Mouse (Mus musculus) lung, adult 18-20 months (tissue): Measurements from ENCODE around the gene Ccl11.
A peak's percentile ranks its signal among the peaks of the same experiment; 100 is the strongest.

Experiments
- DNase-seq, 2 experiments: peaks; one replicate each; pipeline ENCODE4 v3.0.0; 2022; ENCODE audit warnings: mixed read lengths in 2 of 2

The Ccl11 gene

DNA sequence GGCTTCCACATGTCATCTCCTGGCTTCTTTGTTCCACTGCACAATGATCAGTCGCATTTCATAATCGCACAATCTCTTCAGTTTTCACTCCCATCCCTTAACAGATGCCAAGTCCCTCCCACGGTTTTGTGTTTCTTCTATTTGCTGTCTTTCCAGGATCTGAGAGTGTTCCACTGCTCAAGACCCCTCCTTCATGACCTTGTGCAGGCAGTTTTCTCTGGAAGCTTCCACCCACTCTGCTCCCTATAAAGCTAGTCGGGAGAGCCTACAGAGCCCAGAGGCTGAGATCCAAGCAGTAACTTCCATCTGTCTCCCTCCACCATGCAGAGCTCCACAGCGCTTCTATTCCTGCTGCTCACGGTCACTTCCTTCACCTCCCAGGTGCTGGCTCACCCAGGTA, at the start of gene Ccl11:
Ccl11 (plus strand) TSS at position 178 of the 400 bp plus-strand sequence.
- no peak for DNase-seq

DNA sequence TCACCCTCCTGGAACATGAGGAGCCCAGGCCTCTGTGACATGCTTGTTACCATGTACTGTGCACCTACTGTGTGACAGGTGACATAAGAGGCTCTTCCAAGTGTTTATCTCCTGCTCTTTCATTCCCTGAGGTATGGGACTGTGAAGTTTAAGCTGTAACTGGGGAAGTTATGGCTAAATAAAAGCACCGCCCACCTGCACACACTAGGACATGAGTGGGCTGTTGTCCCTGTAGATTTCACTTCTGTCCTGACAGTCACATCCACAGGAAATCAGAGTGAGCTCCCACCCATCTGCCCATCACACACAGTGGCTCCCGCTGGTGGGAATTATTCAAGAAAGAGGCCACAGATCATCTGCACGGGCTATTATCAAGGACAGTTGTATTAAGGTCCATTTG, 47.5 kb upstream of the Ccl11 start:
- no peak for DNase-seq

DNA sequence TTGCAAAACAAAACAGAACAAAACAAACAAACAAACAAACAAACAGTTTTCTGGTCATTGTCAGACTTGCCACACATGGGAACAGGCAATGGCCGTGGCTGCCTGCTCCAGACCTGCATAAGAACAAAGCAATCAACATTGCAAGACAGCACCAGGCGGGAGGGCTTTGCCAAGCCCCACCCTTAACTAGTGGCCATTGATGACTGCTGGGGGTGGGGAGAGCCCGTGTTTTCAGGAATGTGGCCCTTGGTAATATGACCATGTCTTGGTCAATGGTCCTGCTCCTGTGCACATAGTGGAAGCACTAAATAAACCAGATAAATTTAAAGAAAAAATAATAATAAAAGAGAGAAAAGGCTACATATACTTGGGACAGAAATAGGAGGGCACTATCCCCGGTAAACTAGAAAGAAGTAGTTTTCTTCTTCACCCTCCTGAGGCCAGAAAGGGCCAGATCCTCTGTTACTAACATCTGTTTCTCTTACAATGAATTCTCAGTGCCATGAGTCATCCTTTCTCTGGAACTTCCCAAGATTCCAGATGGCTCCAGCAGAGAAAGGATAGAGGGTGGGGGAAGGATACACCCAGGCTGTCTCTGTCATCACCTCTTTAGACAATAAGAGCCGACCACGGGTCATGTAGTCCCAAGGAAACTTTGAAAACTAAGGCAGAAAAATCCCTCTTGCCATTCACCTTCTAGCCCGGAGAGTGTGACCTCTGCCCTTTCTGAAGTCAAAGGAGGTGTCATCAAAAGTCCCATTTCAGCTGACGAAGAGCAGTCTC, 46.0 kb upstream of the Ccl11 start:
- peak in 1 of 2 experiments; percentile 40 for DNase-seq

DNA sequence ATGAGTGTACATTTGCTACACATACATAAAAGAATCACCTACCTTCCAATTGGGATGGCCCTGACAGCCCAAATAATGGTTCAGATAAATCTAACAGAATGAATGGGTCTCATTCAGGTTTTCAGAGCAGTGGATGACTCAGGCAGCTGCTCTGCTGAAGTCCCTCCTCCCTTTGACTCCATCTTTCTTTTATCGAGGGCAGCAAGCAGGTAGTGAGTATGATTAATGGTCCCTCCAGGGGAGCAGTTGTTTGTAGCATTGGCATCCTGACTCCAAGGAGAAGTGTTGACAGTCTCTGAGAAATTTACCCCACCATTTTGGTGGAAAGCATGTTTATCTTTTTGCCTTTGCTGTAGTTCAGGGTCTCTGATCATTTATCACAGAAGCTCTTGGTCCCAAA, 43.9 kb upstream of the Ccl11 start:
- DNase-seq = no peak

DNA sequence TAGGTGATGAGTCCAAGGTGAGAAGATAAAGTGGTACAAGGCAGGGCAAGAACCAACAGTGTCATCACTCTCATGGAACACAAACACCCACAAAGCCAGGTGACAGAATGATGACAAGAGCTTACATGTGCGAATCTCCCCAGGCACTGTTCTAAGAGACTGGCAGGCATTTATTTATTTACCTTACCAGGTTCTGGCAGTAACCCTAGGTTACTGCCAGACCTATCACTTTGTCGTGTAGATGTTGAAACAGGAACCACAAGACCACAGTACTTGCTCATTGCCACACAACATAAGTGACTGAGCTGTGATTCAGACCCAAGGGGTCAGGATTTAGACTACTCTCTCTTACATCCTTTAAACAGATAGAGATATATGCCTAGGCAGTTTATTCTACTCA, 42.6 kb upstream of the Ccl11 start:
- DNase-seq = no peak

DNA sequence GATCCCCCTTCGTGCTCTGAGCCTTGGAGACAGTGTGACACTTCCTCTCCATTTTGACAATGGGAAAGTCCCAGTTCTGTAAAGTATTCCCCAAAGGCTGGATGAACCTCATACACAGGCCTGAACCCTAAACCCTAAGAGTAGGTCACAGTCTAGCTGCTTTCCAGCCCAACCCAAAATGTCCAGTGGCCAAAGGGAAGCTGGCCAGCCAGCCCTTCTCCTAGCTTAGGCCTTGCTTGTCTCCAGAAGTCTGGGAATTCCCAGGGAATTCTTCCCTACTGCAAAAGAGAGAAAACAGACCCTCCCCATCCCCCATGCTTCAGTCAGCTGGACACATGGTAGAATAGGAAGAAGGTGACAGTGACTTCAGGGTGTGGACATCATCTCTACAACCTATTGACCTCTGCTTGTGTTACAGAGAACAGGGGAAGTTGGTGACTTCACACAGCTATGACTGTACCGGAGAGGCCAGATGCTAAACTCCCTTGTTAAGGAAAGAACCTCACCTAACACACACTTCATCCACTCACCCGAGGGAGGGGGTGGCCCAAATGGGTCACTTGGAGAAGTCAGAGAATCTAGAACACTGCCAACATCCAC, 41.3 kb upstream of the Ccl11 start:
- DNase-seq = no peak

DNA sequence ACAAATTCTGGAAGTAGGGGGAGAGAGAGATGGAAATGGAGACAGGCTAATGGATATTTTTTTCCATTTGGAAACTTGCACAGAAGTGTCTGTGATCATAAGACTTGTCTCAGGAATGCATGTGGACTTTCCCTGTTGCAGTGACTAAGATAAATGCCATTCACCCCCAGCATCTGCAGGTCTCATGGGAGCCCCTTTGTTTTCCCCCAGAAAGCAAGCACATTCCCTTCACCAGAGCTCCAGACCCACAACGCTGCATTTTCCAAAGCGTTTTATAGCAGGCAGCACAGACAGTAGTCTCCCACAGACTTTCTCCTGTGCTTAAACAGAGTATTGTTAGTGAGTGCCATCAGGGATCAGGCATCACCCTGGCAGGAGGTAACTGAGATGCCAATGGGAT, 38.2 kb upstream of the Ccl11 start:
- DNase-seq = no peak

DNA sequence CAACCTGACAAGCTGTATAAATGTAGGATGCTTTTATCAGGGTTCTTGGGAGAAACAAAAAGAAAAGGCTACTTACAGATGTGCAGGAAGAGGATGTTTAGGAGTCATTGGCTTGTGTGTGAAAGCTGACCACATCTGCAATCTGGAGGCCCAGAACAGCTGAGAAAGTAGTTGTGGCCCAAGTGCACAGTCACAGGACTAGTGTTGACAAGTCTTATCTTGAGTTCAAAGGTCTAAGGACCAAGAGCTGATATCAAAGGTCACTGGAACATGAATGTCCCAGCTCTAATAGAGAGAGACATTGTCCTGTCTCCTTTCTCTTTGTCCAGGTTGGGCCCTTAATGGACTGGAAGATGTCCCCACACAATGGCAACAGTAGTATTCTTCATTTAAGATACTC, 37.8 kb upstream of the Ccl11 start:
- no peak for DNase-seq

DNA sequence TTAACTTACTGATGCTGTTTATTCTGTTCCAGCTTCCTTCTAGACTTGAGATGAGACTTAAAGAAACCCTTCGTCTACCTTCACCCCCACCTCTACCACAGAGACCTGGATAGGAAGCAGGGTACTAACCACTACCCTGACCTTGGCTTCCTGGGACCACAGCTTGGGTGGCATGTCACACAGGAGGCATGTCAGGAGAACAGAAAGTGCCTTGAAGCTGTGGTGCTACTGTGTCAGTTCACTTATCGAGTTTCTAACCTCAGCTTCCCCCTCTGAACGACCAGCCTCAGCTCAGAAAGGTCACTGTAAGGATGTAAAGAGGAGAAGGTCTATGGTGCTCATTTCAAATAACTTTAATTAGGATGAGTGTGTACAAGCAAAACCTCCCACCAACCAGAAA, 36.2 kb upstream of the Ccl11 start:
- no peak for DNase-seq

DNA sequence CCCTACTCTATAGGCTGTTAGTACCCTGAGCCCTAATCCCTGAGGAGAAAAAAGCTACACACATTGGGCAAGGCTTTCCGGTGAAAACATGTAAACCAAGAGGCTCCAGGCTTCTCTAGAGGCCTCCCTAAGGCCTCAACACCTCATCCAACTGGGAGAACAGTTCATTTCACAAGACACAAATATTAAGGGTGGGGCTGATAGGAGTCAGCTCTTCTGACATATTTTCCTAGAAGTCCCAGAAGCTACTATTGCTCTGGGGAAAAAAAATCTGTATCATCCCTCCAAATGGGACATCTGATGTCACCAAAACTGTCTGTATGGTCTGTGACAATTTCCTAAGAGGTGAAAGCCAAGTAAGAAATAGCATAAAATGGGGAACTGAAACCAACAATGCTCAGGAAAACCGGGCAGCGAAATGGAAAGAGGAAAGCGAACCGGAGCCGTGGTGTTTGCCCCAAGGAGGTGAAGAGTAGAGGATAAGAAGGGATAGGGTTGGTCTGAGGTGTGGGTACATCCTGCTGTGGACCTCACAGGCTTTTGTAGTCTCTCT, 35.0 kb upstream of the Ccl11 start:
- peak in 1 of 2 experiments; percentile 11 for DNase-seq

DNA sequence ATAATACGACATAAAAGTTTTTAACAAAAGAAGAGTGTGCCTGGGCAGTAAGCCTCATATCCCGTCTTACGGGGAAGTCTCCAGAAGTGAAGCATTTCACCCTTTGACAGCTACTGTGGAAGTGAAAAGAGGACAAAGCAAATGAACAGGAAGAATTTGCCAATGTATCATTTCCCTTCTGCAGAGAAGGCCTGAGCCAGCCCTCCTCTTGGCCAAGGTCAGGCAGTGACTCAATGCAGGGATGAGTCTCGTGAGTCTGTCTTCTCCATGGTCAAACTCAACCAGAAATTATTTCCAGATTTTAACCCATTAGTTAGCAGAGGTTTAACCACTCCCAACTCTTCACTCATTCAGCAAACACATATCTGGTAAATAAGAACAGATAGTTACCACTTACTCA, 33.9 kb upstream of the Ccl11 start:
- DNase-seq = no peak

DNA sequence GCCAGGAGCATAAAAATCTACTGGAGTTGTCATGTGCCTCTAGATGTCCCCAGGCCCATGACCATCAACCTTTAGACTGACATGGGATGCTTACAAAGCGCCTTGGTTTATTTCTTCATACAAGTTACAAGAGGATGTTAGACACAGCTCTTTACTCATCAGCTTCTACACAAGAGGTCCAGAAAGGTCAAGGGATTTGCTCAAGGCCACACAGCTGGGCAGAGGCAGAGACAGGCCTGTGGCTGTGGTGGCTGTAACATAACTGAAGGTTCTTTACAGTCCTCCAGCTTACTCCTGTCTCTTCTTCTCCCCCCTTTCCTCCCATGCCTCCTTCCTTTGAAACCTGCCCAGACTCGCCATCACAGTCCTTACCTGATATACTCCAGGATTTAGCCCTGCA, 27.5 kb upstream of the Ccl11 start:
- no peak for DNase-seq

DNA sequence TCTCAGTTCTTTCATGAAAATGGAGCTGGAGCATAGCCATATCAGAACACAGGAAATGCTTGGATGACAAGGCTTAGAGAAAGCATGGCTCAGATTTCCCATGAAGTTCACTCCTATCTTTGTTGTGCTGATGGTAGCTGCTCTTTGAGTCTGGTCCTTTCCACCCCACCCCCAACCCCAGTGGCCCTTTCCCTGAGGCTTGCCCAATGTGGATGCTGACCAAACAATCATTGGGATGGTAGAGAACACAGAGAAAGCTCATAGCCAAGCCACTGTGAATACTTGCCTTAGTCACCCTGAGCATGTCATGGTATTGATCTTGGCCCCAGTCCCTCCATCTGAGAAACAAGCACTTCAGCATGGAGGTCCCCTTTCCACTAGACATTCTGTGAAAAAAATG, 25.5 kb upstream of the Ccl11 start:
- DNase-seq = no peak

DNA sequence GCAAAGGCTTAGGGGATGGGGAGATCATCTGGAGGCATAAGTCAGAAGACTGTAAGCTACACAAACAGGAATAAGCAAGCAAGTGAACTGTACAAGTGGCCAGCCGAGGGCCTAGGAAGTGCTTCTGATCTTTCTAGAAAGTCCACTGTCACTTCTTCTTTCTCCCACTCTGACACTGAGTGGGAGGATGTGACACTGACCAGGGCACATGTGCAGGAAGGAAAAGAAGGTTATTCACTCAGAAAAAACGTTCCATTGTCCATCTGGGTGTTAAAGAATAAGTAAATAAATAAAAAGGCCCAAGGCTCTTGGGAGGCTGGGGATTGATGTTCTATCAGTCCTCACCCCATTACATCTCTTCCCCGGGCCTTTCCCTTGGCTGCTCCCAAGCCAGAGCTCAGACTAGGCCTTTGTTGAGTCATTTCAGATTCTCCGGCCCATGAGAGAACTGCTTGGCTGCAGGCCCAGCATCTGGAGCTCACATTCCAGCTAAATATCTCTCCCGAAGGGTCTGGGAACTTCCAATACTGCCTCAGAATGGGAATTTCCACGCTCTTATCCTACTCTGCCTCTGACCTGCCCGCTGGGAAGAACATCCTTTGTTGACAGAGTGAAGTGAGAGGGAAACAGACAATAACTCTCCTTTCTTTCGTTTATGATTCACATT, 24.8 kb upstream of the Ccl11 start:
- DNase-seq = peak; percentile 52 to 54

DNA sequence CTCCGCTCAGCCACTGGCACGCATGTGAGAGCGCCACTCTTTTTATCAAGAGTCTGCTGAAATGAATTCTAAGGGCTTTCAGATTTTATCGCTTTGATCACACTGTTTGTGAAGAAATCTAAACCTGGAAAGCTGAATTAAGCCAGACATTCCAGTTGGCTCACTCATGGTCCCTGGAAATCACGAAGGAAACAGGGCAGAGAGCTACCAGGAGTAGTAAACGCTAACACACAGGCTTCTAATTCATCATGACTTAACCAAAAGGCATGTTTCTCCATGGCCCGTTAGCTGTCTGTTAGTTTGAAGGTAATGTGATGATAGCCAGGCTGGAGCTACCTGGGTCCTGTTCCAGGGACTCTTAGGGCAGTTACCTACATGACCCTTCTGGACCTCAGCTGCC, 23.2 kb upstream of the Ccl11 start:
- no peak for DNase-seq

DNA sequence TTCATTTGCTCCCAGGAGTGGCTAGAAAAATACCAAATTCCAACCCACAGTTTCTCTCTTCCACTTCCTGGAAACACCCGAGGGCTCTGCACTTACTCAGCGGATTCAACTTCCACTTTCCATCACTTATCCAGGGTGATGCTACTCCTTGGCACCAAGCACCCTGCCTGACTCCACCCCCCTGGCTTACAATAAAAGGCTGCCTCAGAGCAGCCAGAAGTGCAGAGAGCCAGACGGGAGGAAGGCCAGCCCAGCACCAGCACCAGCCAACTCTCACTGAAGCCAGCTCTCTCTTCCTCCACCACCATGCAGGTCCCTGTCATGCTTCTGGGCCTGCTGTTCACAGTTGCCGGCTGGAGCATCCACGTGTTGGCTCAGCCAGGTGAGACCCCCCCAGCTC, 22.3 kb upstream of the Ccl11 start, which contains the start of gene Ccl2:
Ccl2 (plus strand) TSS at position 216 of the 400 bp plus-strand sequence.
- DNase-seq = peak; percentile 70 to 75

DNA sequence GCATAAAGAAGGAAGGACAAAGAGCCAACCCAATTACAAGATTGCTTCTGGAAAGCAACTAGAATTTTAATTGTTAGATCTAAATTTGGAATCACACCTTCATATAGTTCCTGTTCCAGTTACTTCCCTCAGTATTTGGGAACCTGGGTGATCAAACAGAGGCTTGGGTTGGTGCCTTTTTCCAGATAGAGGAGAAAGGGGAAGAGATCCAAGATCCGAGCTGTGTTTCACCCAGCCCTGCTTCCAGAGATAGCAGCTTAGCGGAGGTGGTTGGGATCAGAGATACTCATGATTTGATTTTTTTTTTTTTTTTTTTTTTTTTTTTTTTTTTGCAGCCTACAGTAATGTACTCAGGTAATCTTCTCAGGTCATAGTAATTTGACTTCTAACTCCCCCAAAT, 21.8 kb upstream of the Ccl11 start:
- no peak for DNase-seq

DNA sequence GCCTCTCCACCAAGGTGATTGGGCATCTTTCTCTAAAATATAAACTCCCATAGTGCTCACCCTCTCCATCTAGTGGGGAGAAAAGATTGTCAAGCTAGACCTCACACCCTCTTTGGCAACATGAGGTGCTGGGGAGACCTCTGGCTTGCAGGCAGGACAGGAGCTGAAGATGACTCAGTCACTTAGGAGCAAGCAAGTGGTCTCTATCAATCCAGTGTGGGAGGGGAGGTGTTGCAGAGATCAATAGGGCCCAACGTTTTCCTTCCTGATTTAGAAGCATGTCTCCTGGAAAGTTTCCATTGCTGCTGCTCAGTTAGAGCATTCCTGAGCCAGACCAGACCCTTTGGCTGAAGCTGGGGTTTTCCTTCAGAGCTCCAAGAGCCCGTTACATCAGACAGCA, 19.1 kb upstream of the Ccl11 start, which contains the start of gene Gm17268:
Gm17268 (minus strand) TSS at position 28 of the 400 bp plus-strand sequence.
- DNase-seq = peak in 1 of 2 experiments; percentile 5

DNA sequence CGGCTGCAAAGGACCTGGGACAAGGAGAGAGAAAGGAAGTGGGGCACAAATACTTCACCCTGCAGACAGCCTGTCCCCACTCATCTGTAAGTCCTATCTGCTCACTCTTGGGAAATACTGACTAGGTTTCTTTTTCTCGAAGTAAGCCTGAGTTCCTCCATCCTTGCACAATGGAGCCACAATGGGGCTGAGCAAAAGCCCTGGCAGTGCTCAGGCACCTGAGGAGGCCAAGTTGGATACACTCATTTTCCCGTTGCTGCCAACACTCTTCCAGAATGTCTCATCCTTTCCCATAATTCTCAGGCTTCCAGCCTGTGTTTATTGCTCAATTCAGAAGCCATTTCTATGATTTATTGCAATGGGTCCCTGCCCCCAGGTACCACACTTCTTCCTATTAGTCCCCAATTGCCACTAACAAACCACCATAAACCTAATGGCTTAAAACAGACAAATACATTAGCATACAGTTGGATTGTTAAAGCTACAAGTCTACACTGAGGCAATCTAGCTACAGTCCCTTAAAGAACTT, 18.4 kb upstream of the Ccl11 start:
- no peak for DNase-seq

DNA sequence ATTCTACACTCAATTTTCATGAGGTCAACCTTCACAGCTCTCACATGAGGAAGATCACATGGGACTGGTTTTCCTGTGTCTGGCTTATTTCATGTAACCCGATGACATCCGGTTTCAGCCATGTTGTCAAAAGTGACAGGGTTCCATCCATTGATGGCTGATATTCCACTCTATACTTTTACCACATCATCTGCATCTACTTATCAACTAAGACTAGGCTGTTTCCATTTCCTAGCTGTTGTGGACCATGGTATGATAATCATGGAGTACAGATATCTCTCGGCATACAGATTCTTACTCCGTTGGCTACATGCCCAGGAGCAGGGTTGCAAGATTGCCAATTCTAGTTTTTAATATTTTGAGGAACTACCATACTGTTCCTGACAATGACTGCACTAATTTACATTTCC, 15.9 kb upstream of the Ccl11 start:
- no peak for DNase-seq

DNA sequence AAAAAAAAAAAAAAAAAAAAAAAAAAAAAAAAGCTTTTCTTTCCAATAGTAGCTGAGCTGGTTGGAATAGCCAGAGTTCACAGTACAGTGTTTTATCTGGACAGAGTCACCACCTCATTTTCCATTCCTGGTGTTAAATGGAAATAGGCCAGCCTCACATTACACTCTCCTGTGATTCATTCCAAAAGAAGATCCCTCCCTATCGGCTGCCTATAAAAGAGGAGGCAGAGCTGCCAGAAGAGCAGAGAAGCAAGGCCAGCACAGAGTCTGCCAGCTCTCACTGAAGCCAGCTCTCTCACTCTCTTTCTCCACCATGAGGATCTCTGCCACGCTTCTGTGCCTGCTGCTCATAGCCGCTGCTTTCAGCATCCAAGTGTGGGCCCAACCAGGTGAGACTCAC, 12.2 kb upstream of the Ccl11 start, which contains the start of gene Ccl7:
Ccl7 (plus strand) TSS at position 242 of the 400 bp plus-strand sequence.
- peak; percentile 21 to 28 for DNase-seq

DNA sequence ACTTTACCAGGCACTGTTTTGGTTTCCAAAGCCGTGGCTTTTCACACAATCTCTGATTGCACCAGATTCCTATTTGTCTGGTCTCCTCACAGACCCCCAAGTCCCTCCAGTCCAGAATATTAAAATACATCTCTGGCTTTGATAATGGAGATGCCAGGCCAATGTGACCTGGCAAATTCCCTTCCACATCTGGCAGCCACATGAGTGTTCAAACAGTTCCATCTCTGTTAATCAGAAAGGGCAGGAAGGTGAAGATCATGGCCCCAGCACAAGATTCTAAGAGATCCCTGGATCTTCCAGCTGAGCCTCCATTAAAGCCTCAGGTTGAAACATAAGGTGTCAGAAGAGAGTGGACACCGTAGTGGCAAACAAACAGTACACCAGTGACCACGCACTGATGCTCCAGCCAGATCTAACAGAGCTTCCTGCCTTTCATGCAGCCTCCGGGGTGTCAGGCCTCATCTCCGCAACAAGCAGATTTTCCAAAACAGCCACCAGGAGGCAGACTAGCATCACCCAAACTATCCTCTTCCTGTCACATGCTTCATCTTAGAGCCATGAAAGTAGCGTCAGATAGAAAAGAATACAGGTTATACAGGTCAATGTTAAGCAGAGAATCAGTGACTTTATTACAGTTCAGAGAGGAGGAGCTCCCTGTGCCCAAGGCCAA, 9.7 kb upstream of the Ccl11 start:
- DNase-seq = peak; percentile 26 to 40

DNA sequence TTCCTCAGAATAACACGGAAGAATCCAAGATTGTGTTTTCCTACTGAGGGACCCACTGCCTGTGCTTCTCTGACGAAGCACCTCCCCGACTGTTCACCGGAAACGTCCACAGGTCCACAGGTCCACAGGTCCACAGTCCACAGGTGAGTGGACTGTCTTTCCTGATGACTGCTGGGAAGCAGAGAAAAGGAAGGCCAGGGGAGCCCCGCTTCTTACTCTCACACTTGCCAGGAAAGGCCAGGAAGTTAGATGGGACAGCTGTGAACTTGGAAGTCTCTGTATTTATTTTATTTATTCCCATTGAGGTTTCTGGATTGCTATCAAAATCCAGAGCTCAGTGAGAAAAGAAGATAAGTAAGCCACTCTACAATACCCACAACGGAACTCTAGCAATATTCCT, 3.8 kb upstream of the Ccl11 start:
- DNase-seq = no peak
